Mouse (Mus musculus): ENCODE measurements around the gene Tln2.

Tln2 gene

GRCm38 (mm10) chr9:67276446-67276845, 283.1 kb downstream of the Tln2 start:
- DNase-seq (ENCODE audit: low read depth, low spot score) = no peak

DNA sequence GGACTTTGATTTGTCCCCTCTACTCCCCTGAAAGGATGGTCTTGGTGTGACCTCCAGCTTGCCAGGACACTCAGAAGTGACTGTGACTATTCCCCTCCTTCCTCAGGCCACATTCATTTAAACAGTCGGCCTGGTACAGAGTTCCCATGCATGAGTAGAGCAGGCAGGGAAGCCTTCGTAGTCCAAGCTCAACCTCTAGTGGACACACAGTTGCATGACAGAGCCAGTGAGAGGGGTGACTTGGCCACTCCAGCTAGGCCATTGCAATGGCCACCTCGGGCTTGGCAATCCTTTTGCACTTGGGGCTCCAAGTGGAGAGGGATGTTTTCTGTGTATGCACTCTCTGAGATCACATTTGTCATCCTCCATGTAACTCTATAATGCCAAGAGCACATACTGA, 285.2 kb downstream of the Tln2 start:
- no peak for DNase-seq (ENCODE audit: low read depth, low spot score)

DNA sequence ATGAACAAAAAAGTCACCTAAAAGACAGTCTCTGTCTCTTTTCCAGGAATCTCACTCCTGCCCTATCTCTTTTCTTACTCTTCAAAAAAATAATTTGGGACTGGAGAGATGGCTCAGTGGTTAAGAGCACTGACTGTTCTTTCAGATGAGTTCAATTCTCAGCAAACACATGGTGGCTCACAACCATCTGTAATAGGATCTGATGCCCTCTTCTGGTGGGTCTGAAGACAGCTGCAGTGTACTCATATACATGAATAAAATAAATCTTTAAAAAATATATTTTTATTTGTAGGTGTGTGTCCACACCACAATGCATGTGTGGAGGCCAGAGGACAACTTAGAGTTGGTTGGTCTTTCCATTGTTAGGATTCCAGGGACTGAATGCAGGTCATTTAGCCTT, 286.1 kb downstream of the Tln2 start:
- DNase-seq (ENCODE audit: low read depth, low spot score) = no peak

GRCm38 (mm10) chr9:67270734-67271133, 288.8 kb downstream of the Tln2 start:
- no peak for DNase-seq (ENCODE audit: low read depth, low spot score)

- DNase-seq (ENCODE audit: low read depth, low spot score) = no peak
These were observed 289.4 kb downstream of the Tln2 start for GRCm38 (mm10) chr9:67270061-67270595.

GRCm38 (mm10) chr9:67267276-67267990, 292.1 kb downstream of the Tln2 start:
- no peak for DNase-seq (ENCODE audit: low read depth, low spot score)

DNA sequence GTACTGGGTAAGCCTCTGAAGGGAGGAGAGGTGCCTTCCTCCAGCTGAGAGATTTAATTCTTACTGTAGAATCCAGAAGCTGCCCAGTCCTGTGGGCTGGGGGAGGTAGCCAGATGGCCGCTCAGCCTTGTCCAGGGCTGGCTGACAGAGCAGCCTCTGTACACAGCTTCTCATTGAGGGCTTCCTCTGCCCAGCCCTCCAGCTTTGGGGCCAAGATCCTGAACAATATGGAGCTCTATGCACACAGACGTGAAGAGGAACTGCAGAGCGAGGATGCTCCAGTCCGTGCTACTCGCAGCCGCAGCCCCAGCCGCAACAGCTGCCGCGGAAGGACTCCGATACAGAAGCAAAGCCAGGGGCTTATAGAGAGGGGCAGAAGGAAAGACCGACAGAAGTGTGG, 294.0 kb downstream of the Tln2 start:
- DNase-seq (ENCODE audit: low read depth, low spot score) = no peak

- DNase-seq (ENCODE audit: low read depth, low spot score) = no peak
These were observed 294.6 kb downstream of the Tln2 start for GRCm38 (mm10) chr9:67264896-67265295.

DNA sequence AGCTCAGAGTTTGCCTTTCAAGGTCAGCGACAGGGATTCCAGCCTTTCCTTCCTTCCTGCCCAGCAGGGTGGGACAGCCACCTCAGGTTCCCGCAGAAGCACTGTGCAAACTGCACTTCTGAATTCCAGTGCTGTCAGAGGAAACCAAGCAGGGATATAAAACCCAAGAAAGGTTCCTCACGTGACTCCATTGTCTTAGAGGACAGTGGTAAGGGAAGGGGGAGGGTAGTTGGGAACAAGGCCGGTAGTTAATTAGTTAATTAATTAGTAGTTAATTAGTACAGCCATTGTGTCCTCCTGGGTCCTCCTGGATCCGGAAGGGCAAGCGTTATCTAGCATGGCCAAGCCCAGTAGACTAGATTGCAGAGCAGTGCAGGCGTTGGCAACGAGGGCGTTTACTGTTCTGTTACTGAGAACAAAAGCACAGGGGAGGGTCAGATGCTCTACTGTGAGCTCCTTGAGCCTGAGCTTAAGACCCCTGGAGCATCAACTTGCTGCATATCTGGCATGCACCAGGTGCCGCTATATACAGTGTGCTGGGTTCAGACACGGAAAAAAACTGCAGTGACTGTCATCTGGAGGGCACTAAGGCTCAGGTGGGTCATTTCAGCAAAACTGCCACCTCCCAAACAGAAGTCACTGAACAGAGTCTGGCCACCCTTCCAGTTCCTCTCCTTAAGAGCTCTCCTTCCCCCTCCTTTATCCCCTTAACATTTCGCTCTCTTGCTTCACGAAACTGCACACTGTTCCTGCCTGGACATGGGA, 298.5 kb downstream of the Tln2 start:
- no peak for DNase-seq (ENCODE audit: low read depth, low spot score)

- DNase-seq (ENCODE audit: low read depth, low spot score) = no peak
These were observed 309.4 kb downstream of the Tln2 start for GRCm38 (mm10) chr9:67250141-67250540.

- no peak for DNase-seq (ENCODE audit: low read depth, low spot score)
These were observed 312.0 kb downstream of the Tln2 start for GRCm38 (mm10) chr9:67247365-67247950.

DNA sequence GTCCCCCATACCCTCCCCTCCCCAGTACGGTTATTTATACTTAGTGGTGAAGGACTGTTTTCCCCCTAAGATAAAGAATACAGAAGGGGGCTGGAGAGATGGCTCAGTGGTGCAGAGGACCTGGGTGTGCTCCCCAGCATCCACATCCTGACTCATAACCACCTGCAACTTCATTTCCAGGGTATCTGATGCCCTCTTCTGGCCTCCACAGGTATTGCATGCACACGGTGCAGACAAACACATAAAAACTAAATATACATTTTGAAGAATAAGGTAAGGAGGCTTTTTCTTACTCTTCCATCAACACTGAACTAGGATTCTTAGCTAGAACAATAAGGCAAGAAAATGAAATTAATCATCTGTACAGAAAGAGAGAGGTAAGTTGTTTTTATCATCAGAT, 314.2 kb downstream of the Tln2 start:
- no peak for DNase-seq (ENCODE audit: low read depth, low spot score)

GRCm38 (mm10) chr9:67241683-67242082, 317.8 kb downstream of the Tln2 start:
- no peak for DNase-seq (ENCODE audit: low read depth, low spot score)

DNA sequence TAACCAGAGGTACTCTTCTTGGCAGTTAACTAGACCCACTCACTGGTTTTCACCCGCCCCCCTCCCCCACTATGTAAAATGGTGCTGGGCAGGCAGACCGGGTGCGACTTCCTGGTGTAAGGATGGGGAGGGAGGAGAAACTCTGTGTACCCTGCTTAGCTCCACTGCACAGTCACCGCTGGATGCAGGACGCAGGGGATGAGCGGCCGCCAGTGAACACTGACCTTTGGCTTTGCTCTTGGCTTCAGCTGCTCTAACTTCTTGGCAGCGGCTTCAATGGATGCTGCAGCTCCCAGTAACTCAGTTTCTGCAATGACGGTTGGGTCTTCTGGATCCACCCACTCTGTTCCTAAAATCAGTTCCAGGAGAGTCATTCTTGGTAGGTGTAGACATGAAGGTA, 319.0 kb downstream of the Tln2 start:
- no peak for DNase-seq (ENCODE audit: low read depth, low spot score)

DNA sequence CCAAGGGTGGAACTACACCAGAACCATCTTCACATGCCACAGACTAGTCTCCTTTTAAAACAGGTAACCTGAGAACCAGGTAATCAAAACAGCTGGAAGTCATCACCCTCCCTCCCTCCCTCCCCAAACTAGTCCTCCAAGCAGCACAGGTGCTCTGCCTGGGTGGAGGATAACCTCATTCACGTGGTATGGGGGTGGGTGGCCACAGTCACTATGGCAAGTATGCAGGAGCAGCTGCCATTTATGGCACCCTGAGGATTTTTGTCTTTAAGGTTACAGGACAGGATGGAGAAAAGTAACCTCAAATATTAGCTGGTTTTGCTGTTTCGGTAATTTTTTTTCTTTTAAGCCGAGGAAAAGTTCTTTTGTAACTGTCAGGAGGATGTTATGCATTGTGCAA, 322.5 kb downstream of the Tln2 start:
- no peak for DNase-seq (ENCODE audit: low read depth, low spot score)

DNA sequence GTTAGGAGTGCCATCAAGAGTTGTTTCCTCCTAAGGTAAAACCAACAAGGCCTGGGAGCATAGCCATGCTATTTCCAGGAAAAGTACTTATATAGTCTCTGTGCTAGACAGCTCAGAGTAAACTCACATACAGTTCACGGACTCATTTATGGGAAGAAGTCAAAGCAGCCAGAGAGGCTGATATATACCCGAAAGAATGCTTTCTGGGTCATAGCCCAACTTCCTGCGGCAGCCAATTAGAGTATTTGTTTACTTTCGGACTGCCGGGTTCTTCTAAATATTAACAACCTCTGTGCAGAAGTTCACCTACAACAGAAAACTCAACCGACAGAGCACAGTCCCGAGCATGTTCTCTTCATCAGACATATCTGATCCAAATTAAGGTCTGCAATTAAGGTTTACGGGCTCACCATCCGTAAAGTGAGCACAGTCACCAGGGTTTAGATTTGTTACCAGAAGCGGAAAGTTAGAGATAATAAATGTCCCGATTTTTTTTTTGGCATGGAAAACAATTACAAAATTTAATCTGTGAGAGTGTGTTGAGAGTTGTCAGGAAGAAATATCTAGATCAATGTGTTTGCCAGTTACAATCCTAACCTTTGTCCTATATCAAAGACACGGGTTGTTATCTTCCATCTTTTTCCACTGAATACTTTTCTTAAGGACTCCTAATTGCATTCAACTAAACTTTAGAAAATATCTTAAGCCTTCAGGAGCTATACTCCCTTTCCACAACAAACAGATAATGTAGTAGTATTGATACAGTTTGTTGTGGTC, 323.9 kb downstream of the Tln2 start:
- no peak for DNase-seq (ENCODE audit: low read depth, low spot score)

DNA sequence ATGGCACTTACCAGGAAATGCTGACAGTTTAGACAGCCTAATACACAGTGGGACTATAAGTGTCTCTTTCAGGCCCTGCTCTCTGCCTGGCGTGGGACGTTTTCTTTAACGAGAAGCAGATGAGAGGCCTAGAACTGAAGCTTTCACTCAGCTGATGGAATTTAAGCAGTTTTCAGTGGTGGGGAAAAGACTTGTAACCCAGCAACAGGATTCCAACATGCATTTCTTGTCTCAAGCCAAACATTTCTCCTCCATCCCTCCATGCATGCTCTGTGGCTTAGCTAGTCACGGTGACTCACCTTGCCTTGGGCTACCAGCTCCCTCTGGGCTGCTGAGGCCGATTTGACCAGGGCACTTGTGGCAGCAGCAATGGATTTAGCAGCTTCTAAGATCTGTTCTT, 330.5 kb downstream of the Tln2 start:
- no peak for DNase-seq (ENCODE audit: low read depth, low spot score)

GRCm38 (mm10) chr9:67220388-67220787, 339.1 kb downstream of the Tln2 start:
- DNase-seq (ENCODE audit: low read depth, low spot score) = no peak

- no peak for DNase-seq (ENCODE audit: low read depth, low spot score)
These were observed 341.5 kb downstream of the Tln2 start for GRCm38 (mm10) chr9:67218001-67218400.

- no peak for DNase-seq (ENCODE audit: low read depth, low spot score)
These were observed 345.1 kb downstream of the Tln2 start for GRCm38 (mm10) chr9:67214191-67214985.

GRCm38 (mm10) chr9:67213275-67213674, 346.2 kb downstream of the Tln2 start:
- DNase-seq (ENCODE audit: low read depth, low spot score) = no peak
